Mouse (Mus musculus) embryonic facial prominence, embryonic 13.5 days (tissue): ENCODE measurements around the gene Rnf40. TPM values are rescaled to one million over a fixed set of nuclear protein-coding genes. Genes with fewer than 3 reads are reported as not detected.
A peak's percentile ranks its signal among the peaks of the same experiment; 100 is the strongest.

ENCODE experiments used
- ATAC-seq: fragments of 200-750 bp; cut with Nextera tagmentation; 2 replicates; pipeline ENCODE4 v1.8.0; 2017; ENCODE audit warnings: low read depth; ENCODE audit not compliant: insufficient number of reproducible peaks, insufficient read depth, low FRiP score, low TSS enrichment
- H3K27ac ChIP-seq: fragments of 300-500 bp; sonication (generic); 2 replicates; pipeline ENCODE4 v1.5.1; 2015; ENCODE audit warnings: moderate library complexity, mild to moderate bottlenecking, inconsistent platforms
- H3K27me3 ChIP-seq: fragments of 300-500 bp; sonication (generic); 2 replicates; pipeline ENCODE4 v1.6.1; 2015; ENCODE audit warnings: mild to moderate bottlenecking, inconsistent platforms
- H3K36me3 ChIP-seq: fragments of 300-500 bp; sonication (generic); 2 replicates; pipeline ENCODE4 v1.6.1; 2015; ENCODE audit warnings: mild to moderate bottlenecking, inconsistent platforms
- H3K4me1 ChIP-seq: fragments of 300-500 bp; sonication (generic); 2 replicates; pipeline ENCODE4 v1.6.1; 2015; ENCODE audit warnings: inconsistent platforms
- H3K4me2 ChIP-seq: fragments of 300-500 bp; sonication (generic); 2 replicates; pipeline ENCODE4 v1.6.1; 2015; ENCODE audit warnings: moderate library complexity, mild to moderate bottlenecking, inconsistent platforms
- H3K4me3 ChIP-seq: fragments of 300-500 bp; sonication (generic); 2 replicates; pipeline ENCODE4 v1.5.1; 2015; ENCODE audit warnings: mild to moderate bottlenecking, inconsistent platforms
- H3K9ac ChIP-seq: fragments of 300-500 bp; sonication (generic); 2 replicates; pipeline ENCODE4 v1.6.1; 2015; ENCODE audit warnings: mild to moderate bottlenecking, inconsistent platforms
- H3K9me3 ChIP-seq: fragments of 300-500 bp; sonication (generic); 2 replicates; pipeline ENCODE4 v1.6.1; 2016; ENCODE audit warnings: inconsistent platforms
- WGBS: fragments of 180-500 bp; shearing (Covaris S2); methylation state at CpG from one replicate; pipeline ENCODE4 v1.1.7; 2015; ENCODE audit warnings: mixed read lengths; 5-methylcytosine and 5-hydroxymethylcytosine counted together
- polyA plus RNA-seq: library from polyadenylated mRNA; unstranded; fragments of >200 nt; fragmentation: Nextera tagmentation; extraction: Ambion mirVana; gene quantifications from 2 replicates; pipeline ENCODE4 v1.2.1, GENCODE M21; 2015

The Rnf40 gene
- polyA plus RNA-seq: 51.2 and 58.1 TPM in 2 replicates

GRCm38 (mm10) chr7:127588011-127588871 lies at the start of gene Rnf40, which contains the start of gene Ccdc189:
TSS of gene Rnf40 (plus strand) at chr7:127588767.
TSS of gene Ccdc189 (minus strand) at chr7:127588595.
- Histone ChIP-seq H3K9ac (peak within 1 kb of the TSS; percentile 91), H3K27ac (peak within 1 kb of the TSS; percentile 78), H3K9me3 (no peaks in the 10 kb centered on the region), H3K4me3 (peak within 1 kb of the TSS; percentile 91), H3K4me1 (peaks cover 15% of the 10 kb centered on the region), H3K27me3 (no peaks in the 10 kb centered on the region), H3K36me3 (peaks cover 63% of the 10 kb centered on the region), H3K4me2 (peak within 1 kb of the TSS; percentile 90)
- WGBS: under 1% methylated on average over 50 of the region's 50 CpGs
- peak; percentile 95 for ATAC-seq

DNA sequence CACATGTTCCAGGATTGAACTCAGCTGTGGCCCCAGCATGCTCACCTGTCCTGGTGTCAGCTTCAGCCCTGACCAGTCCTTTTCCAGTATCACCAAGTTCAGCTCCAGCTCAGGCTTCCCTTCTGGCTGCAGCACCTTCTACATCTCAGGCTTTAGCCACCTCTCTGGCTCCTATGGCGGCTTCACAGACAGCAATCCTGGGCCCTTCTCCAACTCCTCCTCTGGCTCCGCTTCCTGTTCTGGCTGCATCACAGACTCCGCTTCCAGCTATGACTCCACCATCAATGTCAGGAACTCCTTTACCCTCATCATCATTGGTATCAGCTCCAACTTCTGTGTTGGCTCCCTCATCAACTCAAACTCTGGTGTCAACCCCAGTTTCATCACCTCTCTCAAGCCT lies 46.9 kb upstream of the Rnf40 start:
- no peak overlapping the region for H3K4me3 ChIP-seq
- no peaks in the 10 kb centered on the region for H3K27me3 ChIP-seq
- no peaks in the 10 kb centered on the region for H3K9me3 ChIP-seq
- H3K4me1 ChIP-seq: no peaks in the 10 kb centered on the region
- peaks cover 95% of the 10 kb centered on the region for H3K36me3 ChIP-seq
- no peak overlapping the region for H3K4me2 ChIP-seq
- 93% methylated on average over 3 of the region's 3 CpGs for WGBS
- H3K9ac ChIP-seq: no peak overlapping the region
- H3K27ac ChIP-seq: no peak overlapping the region
- no peak for ATAC-seq

DNA sequence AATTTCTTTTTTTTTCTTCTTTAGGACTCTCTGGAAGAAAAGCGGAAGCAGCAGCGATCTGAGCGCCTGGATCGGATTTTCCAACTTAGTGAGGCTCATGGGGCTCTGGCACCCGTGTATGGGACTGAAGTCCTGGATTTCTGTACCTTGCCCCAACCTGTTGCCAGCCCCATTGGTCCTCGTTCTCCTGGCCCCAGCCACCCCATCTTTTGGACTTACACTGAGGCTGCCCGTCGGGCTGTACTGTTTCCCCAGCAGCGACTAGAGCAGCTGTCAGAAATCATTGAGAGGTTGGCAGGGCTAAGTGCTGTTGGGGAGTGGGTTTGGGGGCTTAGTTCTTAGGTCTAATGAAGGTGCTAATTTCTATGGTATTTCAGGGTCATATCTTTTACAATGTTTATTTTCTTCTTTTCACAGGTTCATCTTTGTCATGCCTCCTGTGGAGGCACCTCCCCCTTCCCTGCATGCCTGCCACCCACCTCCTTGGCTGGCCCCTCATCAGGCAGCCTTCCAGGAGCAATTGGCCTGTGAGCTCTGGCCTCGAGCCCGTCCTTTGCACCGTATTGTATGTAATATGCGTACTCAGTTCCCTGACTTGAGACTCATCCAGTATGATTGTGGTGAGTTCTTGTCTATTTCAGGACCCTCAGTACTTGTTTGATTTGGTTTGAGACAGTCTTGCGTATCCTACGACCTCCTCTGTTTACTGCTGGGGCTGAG lies 39.3 kb upstream of the Rnf40 start:
- Histone ChIP-seq H3K36me3 (peaks cover 80% of the 10 kb centered on the region), H3K4me2 (no peak overlapping the region), H3K27me3 (no peaks in the 10 kb centered on the region), H3K27ac (no peak overlapping the region), H3K4me3 (no peak overlapping the region), H3K9ac (no peak overlapping the region), H3K4me1 (no peaks in the 10 kb centered on the region), H3K9me3 (no peaks in the 10 kb centered on the region)
- 92% methylated on average over 15 of the region's 15 CpGs for WGBS
- ATAC-seq: no peak

GRCm38 (mm10) chr7:127551558-127551957 lies 37.0 kb upstream of the Rnf40 start:
- no peaks in the 10 kb centered on the region for H3K9me3 ChIP-seq
- no peaks in the 10 kb centered on the region for H3K27me3 ChIP-seq
- H3K4me3 ChIP-seq: no peak overlapping the region
- ATAC-seq: no peak
- no peaks in the 10 kb centered on the region for H3K4me1 ChIP-seq
- no peak overlapping the region for H3K9ac ChIP-seq
- 93% methylated on average over 8 of the region's 8 CpGs for WGBS
- H3K4me2 ChIP-seq: no peak overlapping the region
- no peak overlapping the region for H3K27ac ChIP-seq
- H3K36me3 ChIP-seq: peaks cover 82% of the 10 kb centered on the region

GRCm38 (mm10) chr7:127560580-127560979 lies 28.0 kb upstream of the Rnf40 start:
- Histone ChIP-seq H3K9me3 (no peaks in the 10 kb centered on the region), H3K4me2 (no peak overlapping the region), H3K36me3 (peaks cover 80% of the 10 kb centered on the region), H3K9ac (no peak overlapping the region), H3K4me1 (peaks cover 4% of the 10 kb centered on the region; the same call in 1 of the 2 replicates), H3K4me3 (no peak overlapping the region), H3K27ac (no peak overlapping the region), H3K27me3 (no peaks in the 10 kb centered on the region)
- ATAC-seq: no peak
- 87% methylated on average over 11 of the region's 11 CpGs for WGBS

DNA sequence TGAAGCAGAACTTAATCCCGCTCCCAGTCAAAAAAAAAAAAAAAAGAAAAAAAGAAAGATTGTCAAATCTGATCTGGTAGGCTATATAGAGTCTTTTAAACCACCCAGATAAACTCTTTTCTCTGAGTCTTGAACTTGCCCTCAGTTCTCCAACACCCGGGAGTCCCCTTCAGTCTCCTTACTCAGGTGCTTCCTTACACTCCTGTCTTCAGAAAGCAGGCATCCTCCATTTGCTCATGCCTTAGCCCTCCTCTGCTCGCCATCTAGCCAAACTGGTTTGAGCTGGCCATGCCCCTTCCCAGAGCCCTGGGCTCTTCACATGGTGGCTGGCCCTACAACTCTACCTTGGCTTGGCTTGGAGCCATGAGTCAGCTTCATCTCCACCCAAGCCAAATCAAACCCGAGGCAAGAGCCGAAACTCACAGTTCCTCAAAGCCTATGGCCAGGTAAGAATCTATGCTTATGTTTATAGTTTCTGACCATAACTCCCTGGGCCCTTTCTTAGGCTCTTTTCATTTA lies 27.2 kb upstream of the Rnf40 start, which contains the start of gene Tmem265:
Gene Tmem265 (plus strand): TSS at position 51 of the 519 bp plus-strand sequence.
- no peaks in the 10 kb centered on the region for H3K27me3 ChIP-seq
- WGBS: 85% methylated on average over 5 of the region's 5 CpGs
- H3K9ac ChIP-seq: no peak within 1 kb of the TSS
- H3K4me2 ChIP-seq: no peak within 1 kb of the TSS
- no peak within 1 kb of the TSS for H3K4me3 ChIP-seq
- no peaks in the 10 kb centered on the region for H3K9me3 ChIP-seq
- peak within 1 kb of the TSS; percentile 33; the same call in 1 of the 2 replicates for H3K27ac ChIP-seq
- H3K36me3 ChIP-seq: peaks cover 80% of the 10 kb centered on the region
- no peak for ATAC-seq
- H3K4me1 ChIP-seq: peaks cover 4% of the 10 kb centered on the region; the same call in 1 of the 2 replicates

GRCm38 (mm10) chr7:127564381-127565150 lies 24.0 kb upstream of the Rnf40 start:
- Histone ChIP-seq H3K27me3 (no peaks in the 10 kb centered on the region), H3K27ac (0 out of 2 replicates have a peak overlapping the region, but pooled peaks have one; percentile 22), H3K9me3 (no peaks in the 10 kb centered on the region), H3K9ac (no peak overlapping the region), H3K4me2 (no peak overlapping the region), H3K4me3 (no peak overlapping the region), H3K36me3 (peaks cover 69% of the 10 kb centered on the region), H3K4me1 (peaks cover 4% of the 10 kb centered on the region; the same call in 1 of the 2 replicates)
- WGBS: 78% methylated on average over 6 of the region's 6 CpGs
- ATAC-seq: no peak

GRCm38 (mm10) chr7:127572895-127573471 lies 15.6 kb upstream of the Rnf40 start, which contains the start of gene Phkg2:
TSS of gene Phkg2 (plus strand) at chr7:127573340.
- peak within 1 kb of the TSS; percentile 87 for H3K9ac ChIP-seq
- peak within 1 kb of the TSS; percentile 78 for H3K4me3 ChIP-seq
- H3K27ac ChIP-seq: peak within 1 kb of the TSS; percentile 74
- peak within 1 kb of the TSS; percentile 95 for H3K4me2 ChIP-seq
- H3K27me3 ChIP-seq: no peaks in the 10 kb centered on the region
- no peaks in the 10 kb centered on the region for H3K9me3 ChIP-seq
- H3K4me1 ChIP-seq: peaks cover 19% of the 10 kb centered on the region
- H3K36me3 ChIP-seq: peaks cover 28% of the 10 kb centered on the region
- peak; percentile 93 for ATAC-seq
- under 1% methylated on average over 17 of the region's 17 CpGs for WGBS

- peak overlapping the region; percentile 33; the same call in 1 of the 2 replicates for H3K27ac ChIP-seq
- H3K9me3 ChIP-seq: no peaks in the 10 kb centered on the region
- peak; percentile 17; the same call in 1 of the 2 replicates for ATAC-seq
- H3K36me3 ChIP-seq: peaks cover 32% of the 10 kb centered on the region
- peak overlapping the region; percentile 87 for H3K9ac ChIP-seq
- H3K4me3 ChIP-seq: peak overlapping the region; percentile 78
- H3K4me1 ChIP-seq: peaks cover 19% of the 10 kb centered on the region
- WGBS: under 1% methylated on average over 26 of the region's 28 CpGs
- H3K4me2 ChIP-seq: peak overlapping the region; percentile 95
- no peaks in the 10 kb centered on the region for H3K27me3 ChIP-seq
Observed at GRCm38 (mm10) chr7:127573503-127574008, 15.0 kb upstream of the Rnf40 start.

DNA sequence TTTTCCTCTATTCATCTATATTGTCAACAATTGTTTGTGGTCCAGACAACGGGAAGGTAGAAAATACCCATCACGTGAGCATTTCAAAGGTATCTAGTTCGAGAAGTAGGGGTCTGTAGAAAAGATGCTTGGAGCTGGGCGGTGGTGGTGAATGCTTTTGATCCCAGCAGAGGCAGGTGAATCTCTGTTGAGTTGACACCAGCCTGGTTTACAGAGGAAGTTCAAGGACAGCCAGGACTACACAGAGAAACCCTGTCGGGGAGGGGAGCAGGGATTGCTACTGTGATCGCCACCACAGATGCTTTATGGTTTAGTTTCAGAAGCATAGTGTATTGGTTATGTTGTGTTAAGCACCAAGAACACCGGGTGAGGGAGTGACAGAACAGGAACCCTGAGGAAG lies 14.5 kb upstream of the Rnf40 start:
- ATAC-seq: no peak
- Histone ChIP-seq H3K9me3 (no peaks in the 10 kb centered on the region), H3K27ac (no peak overlapping the region), H3K4me3 (peak overlapping the region; percentile 78), H3K4me1 (peaks cover 19% of the 10 kb centered on the region), H3K4me2 (peak overlapping the region; percentile 95), H3K9ac (peak overlapping the region; percentile 87), H3K36me3 (peaks cover 31% of the 10 kb centered on the region), H3K27me3 (no peaks in the 10 kb centered on the region)
- 23% methylated on average over 7 of the region's 7 CpGs for WGBS
